Mouse (Mus musculus) T-cell, adult 2 months (primary cell): ENCODE results near the gene Clec4e.
"Not testable (repeated sequence)": the region's sequence is repeated elsewhere in the genome, so short reads cannot be mapped to it uniquely, and the experiment has no call there.

Experiments
- DNase-seq: peaks from one replicate; pipeline ENCODE4 v3.0.0; 2022; ENCODE audit warnings: low spot score

The Clec4e gene

DNA sequence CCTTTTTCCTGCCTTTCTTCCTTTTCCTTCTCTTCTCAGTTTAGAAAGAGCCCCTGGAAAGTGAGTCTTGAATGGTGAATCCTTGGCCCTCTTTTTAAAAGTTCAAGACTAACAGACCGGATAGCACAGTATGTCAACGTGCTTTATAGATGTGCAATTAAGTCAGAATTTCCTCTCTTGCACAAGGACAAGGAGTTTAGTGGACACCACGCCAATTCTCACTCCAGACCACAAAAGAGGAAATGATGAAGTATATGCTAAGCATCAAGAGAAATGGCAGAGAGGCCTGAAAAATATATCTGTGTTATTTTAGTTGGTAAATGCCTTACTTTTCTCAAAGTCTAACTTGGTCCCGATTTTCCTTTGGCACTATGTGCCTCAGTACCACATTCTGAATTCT is at the start of gene Clec4e:
Gene Clec4e, minus strand, starts transcription at position 118 of the 400 bp plus-strand sequence.
- no peak for DNase-seq

DNA sequence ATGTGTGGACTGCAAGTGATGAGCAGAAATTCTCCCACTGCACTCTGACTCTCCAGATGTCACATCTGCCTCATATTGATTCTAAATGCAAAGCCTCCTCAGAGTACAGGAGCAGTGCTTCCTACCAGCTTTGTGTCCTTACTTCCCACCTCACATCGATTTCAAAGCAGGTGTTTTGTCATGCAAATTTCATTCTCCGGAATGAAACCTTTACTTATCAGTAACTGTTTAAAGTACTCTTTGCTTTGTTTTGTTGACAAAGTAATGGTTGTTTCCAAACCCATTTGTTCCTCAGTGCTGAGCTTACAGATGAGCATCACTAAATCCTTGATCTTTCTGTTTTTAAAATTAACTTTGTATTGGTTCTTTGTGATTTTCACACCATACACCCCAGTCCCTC is 42.8 kb upstream of the Clec4e start:
- no peak for DNase-seq

DNA sequence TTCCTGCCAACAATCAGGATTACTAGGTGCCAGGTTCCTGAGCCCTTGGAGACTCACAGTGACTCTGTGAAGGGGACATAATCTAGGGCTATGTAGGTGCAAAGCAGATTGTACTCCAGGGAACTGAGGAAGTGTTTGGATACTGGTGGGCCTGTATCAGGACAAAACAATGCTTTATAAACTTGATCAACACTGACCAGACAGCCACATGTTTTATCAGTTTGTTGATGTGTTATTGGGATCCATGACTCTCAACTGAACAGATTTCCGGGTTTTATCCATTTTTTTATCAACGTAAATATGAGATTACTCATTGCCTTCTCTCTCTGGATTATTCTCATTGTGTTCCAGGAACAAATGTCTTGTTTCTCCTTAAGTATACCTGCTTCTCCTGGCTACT is 18.4 kb upstream of the Clec4e start, which contains the start of gene Vmn2r19:
Gene Vmn2r19, plus strand, starts transcription at position 301 of the 400 bp plus-strand sequence.
- DNase-seq, result no peak

DNA sequence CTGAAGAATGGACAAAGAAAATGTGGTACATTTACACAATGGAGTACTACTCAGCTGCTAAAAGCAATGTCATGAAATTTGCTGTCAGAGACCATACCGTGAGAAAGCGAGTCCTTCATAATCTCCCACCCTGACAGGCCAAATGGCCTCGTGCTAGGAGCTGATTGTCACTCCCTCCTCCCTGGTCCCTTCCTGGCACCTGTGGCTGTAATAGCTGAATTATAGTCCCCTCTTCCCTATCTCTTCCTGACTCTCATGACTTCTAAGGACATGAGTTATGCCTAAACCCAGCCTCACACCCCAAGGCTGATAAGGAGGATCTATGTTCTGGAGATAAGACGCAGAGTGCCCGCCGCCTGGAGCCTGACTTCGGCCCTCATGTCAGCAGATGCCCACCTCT is 16.6 kb upstream of the Clec4e start:
- DNase-seq, result not testable (repeated sequence)

DNA sequence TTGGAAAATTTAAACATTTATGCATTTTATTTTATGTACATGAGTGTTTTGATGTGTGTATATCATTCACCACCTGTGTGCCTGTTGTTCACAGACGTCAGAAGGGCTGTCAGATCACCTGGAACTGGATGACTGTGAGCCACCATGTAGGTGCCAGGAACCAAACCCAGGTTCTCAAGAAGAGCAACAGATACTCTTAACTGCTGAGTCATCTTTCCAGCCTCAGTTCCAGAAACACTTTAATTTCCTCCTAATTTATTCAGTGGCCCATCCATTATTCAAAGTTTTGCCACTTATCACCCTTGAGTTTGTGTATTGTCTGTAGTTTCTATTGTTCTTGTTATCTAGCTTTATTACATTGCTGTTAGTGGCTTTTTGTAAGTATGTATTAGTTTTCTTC is 7.0 kb upstream of the Clec4e start:
- DNase-seq, result no peak

DNA sequence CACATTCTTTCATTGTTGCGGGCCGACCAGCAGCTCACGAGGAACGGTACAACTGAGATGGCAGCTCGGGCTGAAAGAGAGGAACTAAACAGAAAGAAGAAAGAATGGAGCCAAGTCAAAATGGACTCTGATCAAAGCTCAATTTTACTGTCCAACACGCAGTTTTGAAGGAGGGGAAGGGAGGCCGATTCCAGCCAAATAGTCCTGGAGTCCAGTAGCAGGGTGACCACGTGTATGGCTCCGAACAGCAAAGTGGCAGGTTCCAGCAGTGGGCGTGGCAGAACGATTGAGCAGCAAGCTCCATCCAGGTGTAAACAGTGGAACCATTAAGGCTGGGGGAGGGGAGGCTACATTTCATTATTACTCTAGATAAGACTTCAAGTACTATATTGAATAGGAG is 3.8 kb upstream of the Clec4e start:
- DNase-seq, result not testable (repeated sequence)

DNA sequence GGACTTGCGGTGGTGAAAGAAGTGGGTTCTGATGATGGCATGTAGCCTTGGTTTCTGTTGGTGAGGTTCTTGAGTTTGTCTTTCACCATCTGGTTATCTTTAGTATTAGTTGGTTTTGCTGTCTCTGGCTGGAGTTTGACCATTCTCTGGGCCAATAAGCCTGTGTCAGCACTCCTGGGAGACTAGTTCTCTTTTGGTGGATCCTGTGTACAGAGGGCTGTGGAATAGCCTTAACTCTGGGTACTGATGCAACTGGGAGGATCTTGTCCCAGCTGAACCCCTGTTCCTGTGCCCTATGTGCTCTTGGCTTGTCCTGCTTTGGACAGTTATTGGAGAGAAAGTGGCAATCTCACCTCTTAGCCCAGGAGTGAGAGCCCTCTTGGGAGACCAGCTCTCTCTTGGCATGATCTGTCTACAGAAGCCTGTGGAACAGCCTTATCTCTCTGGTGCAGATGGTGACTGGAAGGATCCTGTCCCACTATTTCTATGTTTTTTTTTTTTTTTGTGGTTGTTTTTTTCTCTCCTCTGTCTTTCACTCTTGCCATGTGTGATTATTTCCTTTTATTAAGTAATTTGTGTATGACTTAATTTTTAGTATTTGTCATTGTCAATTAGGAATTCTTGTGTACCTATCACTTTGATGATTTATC is 3.2 kb upstream of the Clec4e start:
- DNase-seq, result no peak

DNA sequence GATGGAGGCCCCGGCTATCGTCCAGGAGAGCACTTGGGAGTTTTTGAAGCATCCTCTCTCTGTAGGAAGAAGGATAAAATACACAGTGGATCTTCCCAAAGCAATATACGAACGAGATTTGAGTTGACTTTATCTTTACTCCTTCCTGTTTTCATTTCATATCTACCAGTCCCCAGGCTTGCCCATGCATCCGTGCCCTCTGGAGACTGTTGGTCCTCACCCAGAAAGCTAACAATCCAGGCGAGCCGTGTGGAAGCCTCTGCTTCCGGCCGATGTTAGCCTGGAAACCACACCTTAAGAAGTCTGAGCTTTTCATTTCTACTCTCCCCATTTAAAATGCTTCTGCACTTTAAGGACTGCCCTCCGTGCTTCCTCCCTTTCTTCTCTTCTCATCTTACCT is 739 bp downstream of the Clec4e start:
- DNase-seq, result no peak

DNA sequence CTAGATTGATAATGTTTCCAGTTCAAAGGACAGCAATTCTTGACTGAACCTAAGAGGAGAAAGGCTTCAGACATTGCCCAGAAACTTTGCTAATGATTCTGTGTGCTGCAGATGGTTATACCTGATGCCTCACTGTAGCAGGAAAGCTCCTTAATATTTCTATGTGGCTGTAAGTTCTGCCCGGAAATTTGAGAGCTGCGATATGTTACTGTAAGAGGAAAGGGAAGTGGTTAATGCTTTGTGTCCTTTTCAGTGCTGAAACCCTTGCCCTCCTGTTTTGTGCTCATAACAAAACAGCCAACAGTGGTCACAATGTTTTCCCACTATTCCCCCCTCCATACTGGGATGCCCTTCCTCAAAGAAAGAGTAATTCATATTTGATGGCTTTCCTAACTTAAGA is 3.4 kb downstream of the Clec4e start:
- no peak for DNase-seq

DNA sequence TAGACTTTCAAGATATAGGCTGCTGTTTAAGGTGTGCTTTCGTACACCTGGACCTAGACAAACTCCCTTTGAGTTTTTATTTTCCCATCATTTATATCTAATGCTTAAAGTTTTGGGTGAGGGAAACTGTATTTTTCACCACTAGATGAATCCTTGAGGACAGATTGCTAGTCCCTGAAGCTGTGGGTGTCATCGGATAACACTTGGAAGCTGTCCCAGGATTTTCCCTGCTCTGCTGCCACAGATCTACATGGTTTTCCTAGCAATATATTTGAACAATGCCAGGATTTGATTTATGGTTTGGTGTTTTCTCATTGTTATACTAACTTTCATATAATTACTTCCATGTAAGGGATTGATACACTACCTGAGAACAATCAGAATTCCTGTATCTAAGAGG is 10.2 kb downstream of the Clec4e start:
- DNase-seq, result no peak

DNA sequence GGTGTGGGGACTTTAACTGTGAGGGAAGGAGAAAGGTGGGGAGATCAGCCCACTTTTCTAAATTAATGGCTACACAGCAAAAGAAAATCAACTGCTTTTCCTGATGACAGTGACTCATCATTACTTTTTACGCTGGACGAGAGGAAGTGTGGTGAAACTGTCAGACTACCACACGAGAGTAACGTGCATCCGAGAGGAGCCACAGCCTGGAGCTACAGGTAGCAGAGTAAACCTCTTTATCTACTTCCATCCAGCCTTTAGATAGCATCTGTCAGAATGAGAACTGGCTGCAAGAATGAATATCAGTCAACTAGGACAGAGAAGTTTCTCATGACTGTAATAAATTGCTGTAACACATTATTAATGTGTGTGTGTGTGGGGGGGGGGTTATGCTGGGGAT is 22.7 kb downstream of the Clec4e start:
- no peak for DNase-seq

DNA sequence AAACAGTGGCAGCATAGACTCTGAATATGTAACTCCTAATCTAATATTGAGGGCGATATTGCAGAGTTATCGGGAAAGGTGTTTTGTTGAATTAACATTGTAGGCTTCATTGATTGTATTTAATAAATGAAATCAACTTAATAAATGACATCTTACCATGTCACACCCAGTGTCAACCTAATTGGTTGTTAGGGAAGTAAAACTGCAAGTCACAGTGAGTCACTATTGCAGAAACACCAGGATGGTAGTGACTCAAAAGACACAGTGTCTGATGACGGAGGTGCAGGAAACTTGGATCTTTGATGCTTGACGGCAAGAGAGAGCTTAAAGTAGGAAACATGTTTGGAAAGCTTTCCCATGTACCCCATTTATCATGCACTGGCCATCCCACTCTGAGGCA is 23.9 kb downstream of the Clec4e start:
- DNase-seq, result no peak

DNA sequence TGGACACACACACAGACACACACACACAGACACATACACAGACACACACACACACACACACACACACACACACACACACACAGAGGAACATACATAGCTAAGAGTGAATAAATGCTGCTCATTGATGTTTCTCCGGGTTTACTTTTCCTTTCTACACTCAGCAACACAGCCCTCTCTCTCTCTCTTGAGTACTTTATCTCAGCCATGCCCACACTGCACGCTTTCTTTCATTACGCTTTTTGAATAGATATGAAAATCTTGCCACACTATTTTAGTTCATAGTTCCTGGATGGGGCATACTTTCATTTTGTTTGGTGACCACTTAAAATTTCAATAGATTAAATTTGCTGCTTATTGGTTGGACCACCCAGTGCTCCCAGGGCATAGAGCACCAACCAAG is 25.5 kb downstream of the Clec4e start:
- no peak for DNase-seq

DNA sequence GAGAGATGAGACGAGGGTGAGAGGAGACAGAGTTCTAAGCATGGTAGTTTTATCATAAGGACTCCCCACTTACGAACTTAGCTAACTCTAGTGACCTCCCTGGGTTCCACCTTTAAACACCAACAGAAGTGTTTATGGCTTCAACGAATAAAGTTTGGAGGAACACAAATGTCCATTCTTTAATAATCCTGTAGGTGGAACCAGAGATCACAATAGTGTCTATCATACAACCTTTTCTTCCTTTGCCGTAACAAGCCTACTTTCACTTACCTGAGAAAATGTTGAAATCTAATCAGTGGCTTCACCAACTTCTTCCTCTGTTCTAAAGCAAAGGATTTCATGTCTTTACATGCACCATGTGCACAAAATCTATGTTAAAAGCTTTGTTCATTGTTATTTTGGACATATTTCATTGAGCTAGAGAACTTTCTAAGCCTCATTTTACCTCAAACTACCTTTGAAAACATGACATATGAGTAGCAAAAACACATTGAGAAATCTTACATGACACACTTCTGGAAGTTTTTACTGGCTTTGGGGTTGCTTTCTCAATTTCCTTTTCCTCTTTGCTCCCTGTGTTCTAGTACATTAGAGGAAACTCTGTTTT is 28.0 kb downstream of the Clec4e start, which contains the start of gene Clec4d:
Gene Clec4d, plus strand, starts transcription at position 557 of the 607 bp plus-strand sequence.
- no peak for DNase-seq

DNA sequence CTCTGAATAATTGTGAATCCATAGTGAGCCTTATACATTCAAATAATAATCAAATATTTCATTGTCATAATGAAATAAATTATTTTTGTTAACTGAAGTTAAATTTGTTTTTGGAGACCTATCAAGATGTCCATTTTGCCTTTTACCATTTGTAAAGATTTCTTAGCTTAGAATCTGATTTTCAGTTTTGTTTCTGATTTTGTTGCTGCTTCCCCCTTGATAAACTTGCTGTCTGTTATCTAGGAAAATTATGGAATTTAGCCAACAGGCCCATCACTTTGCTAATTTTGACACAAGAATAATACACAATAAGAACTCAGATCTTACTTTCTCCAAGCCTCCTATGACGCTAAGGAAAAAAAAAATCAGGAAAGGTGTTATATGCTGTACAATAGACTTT is 28.8 kb downstream of the Clec4e start:
- no peak for DNase-seq

DNA sequence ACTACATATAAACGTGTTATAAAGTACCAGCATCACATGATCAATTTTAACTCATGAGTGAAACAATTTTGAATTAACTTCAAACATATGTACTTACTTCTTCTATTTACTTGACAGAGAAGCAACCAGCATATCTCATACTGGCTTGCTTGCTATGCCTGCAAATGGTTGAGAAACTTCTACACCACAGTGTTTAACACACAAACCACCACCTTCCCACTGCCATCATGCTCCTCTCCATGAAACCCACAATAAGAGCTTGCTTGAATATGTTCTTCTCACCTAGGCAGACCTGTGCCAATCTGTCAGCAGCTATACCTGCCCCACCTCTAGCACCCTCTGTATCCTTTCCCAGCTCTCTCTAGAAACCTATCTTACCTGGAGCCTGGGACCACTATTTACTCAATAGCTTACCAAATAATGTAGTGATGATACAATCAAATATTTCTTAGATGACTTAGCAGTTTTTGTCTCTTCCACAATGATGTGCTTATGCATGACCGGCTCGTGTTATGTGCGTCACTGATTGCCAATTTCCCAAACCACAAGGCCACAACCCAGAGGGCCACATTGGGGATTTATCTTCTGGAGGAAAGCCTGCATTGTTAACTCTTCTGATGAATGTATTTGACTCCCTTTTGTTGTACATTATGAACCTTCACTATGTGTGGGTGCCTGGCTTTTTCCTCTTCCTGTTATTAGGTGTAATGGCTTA is 29.6 kb downstream of the Clec4e start:
- DNase-seq, result no peak

DNA sequence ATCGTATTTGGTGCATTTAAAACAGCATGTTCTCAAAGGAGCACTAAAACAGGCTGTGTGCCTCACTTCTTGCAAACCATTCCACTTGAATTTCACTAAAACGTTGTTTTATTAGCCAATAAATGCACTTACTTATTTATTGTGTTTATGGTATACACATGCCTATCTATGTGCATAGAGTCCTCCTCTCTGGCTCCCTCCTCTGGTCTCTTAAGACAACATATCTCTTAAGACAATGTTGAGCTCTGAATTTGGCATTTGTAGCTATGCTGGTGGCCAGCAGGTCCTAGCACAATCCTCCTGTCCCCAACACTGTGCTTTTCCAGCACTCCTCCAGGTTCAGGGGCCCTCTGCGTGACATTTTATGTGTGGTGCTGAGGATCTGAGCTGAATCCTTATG is 30.7 kb downstream of the Clec4e start:
- no peak for DNase-seq

DNA sequence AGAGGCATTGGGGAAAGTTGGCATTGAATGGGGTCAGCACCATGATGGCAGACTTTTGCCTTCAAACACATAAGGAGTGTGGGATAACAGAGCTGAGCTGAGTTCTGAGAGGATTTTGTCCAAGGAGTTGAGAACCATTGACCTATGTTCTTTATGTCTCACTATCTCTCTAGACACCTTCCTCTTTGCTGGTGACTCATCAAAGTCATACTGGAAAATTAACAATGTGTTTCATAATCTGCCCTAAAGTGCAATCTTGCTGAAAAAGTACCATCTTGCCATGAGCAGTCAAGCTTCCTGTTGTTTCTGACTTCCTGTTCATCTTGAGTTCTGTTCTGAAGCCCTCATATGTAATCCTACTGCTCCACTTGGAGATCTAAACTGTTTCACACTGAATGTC is 36.9 kb downstream of the Clec4e start:
- no peak for DNase-seq

DNA sequence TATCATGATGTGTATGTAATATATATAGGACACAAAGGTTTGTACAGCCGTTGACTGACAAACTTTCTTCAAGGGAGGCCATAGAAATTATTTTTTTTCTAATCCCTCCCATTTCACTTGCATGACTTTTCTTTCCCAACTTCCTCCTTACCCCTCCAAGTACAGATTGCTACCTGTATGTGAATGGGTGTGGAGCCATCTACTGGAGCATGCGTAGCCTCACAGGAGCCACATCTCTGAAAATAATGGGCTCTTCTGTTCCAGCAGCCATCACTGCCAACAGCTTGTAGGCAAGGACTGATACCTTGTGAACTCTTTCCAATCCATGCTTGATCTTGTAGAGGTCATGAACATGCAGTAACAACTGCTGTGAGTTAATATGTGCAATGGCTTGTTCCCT is 40.8 kb downstream of the Clec4e start:
- DNase-seq, result not testable (repeated sequence)

DNA sequence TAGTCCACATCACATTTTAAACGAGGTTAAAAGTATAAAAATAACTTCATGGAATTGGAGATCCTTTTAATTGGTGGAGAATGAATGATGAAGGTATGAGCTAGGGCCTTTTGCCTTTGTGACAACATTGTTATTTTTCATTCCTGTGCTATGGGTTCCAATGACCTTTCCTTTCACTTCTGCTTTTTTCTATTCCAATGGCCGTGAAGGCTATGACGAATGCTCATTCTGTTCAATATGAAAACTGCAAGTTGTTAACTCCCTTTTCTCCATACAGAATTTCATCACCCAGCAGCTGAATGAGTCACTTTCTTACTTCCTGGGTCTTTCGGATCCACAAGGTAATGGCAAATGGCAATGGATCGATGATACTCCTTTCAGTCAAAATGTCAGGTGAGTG is 45.5 kb downstream of the Clec4e start:
- no peak for DNase-seq

DNA sequence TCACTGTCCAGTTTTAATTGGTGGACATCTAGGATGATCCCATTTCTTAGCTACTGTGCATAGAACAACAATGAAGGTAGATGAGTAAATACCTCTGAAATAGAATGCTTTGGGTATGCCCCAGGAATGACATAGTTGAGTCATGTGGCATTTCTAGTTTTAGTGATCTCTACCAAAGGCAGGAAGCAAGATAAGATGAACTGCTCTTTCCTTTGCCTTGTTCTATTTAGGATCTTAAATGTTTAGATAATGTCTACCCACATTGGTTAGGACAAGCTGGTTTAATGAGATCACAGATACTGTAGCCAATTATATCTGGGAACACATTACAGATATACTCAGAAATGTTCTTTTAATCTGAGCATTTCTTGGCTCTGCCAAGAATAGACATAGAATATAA is 52.1 kb downstream of the Clec4e start:
- no peak for DNase-seq
